Mouse (Mus musculus): ENCODE results near the gene Hs6st3. TPM values are rescaled to one million over a fixed set of nuclear protein-coding genes. Genes with fewer than 3 reads are reported as not detected.

Gene Hs6st3
- polyA plus RNA-seq, 2 experiments from 2014 or later, result not detected

- ATAC-seq, result no peak
Observed at GRCm38 (mm10) chr14:119665741-119666141, 527.6 kb downstream of the Hs6st3 start.

- ATAC-seq, result no peak
Observed at GRCm38 (mm10) chr14:119667421-119667820, 529.3 kb downstream of the Hs6st3 start.

GRCm38 (mm10) chr14:119670836-119671587 lies 532.9 kb downstream of the Hs6st3 start:
- no peak for ATAC-seq

GRCm38 (mm10) chr14:119678574-119678973 lies 540.4 kb downstream of the Hs6st3 start:
- no peak for ATAC-seq

- no peak for ATAC-seq
Observed at GRCm38 (mm10) chr14:119680052-119680451, 541.9 kb downstream of the Hs6st3 start.

- no peak for ATAC-seq
Observed at GRCm38 (mm10) chr14:119687885-119688284, 549.7 kb downstream of the Hs6st3 start.

GRCm38 (mm10) chr14:119699982-119700381 lies 561.8 kb downstream of the Hs6st3 start:
- no peak for ATAC-seq

GRCm38 (mm10) chr14:119714712-119715111 lies 576.6 kb downstream of the Hs6st3 start:
- no peak for ATAC-seq

- no peak for ATAC-seq
Observed at GRCm38 (mm10) chr14:119717323-119717722, 579.2 kb downstream of the Hs6st3 start.

- no peak for ATAC-seq
Observed at GRCm38 (mm10) chr14:119725102-119725501, 587.0 kb downstream of the Hs6st3 start.

- ATAC-seq, result no peak
Observed at GRCm38 (mm10) chr14:119731436-119732080, 593.4 kb downstream of the Hs6st3 start.

- no peak for ATAC-seq
Observed at GRCm38 (mm10) chr14:119732219-119732618, 594.1 kb downstream of the Hs6st3 start.

GRCm38 (mm10) chr14:119737408-119737961 lies 599.3 kb downstream of the Hs6st3 start:
- no peak for ATAC-seq

GRCm38 (mm10) chr14:119741791-119742190 lies 603.6 kb downstream of the Hs6st3 start:
- ATAC-seq, result no peak

- no peak for ATAC-seq
Observed at GRCm38 (mm10) chr14:119761376-119761775, 623.2 kb downstream of the Hs6st3 start.

GRCm38 (mm10) chr14:119772040-119772439 lies 633.9 kb downstream of the Hs6st3 start:
- no peak for ATAC-seq

GRCm38 (mm10) chr14:119776261-119776660 lies 638.1 kb downstream of the Hs6st3 start:
- ATAC-seq, result no peak

- no peak for ATAC-seq
Observed at GRCm38 (mm10) chr14:119779982-119780588, 641.9 kb downstream of the Hs6st3 start.

GRCm38 (mm10) chr14:119781111-119781510 lies 643.0 kb downstream of the Hs6st3 start:
- no peak for ATAC-seq

- ATAC-seq, result no peak
Observed at GRCm38 (mm10) chr14:119789457-119789856, 651.3 kb downstream of the Hs6st3 start.

- ATAC-seq, result no peak
Observed at GRCm38 (mm10) chr14:119797172-119797850, 659.2 kb downstream of the Hs6st3 start.

GRCm38 (mm10) chr14:119798561-119798960 lies 660.4 kb downstream of the Hs6st3 start:
- ATAC-seq, result no peak

GRCm38 (mm10) chr14:119800856-119801255 lies 662.7 kb downstream of the Hs6st3 start:
- ATAC-seq, result no peak
